Mouse (Mus musculus): ENCODE results near the gene 4930447F04Rik. TPM values are rescaled to one million over a fixed set of nuclear protein-coding genes. Genes with fewer than 3 reads are reported as not detected.

Gene 4930447F04Rik
- polyA plus RNA-seq (2014; fragmentation: Nextera tagmentation; extraction: Ambion mirVana): not detected in 2 replicates

DNA sequence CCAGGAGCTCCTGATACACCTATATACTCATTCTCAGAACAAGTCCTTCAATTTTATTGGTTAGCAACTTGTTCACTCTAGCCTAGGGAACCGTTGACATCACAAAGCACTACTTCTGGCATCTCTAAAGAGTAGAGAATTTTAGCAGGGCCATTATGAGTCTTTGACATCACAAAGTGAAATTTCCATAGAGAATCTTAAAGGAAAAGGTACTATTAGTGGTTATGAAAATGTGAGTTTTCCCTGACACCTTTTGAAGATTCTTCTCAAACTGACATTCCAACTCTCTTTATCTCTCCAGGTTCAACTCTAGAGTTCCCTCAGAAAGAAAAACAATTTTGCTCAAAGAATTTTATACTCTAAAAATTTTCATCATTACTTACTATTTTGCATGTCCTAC, at the start of gene 4930447F04Rik:
Gene 4930447F04Rik (minus strand): TSS at position 101 of the 400 bp plus-strand sequence.
- H3K9me3 ChIP-seq (replicated peaks; ENCODE audit: control insufficient read depth, low read length): no peaks in the 10 kb centered on the region

More for the DNA sequence above, at the start of gene 4930447F04Rik:
- Histone ChIP-seq H3K4me1 (ENCODE audit: control insufficient read depth, insufficient read depth, low read length) (no peaks in the 10 kb centered on the region), H3K9ac (replicated peaks; ENCODE audit: low read length) (no peak within 1 kb of the TSS), H3K36me3 (replicated peaks; ENCODE audit: control insufficient read depth, insufficient read depth, low read depth, low read length) (no peaks in the 10 kb centered on the region), H3K4me3 (ENCODE audit: low read depth, low read length) (no peak within 1 kb of the TSS), H3K27ac (replicated peaks; ENCODE audit: low read depth, low read length) (no peak within 1 kb of the TSS), H3K27me3 (ENCODE audit: control insufficient read depth, insufficient read depth, low read length) (no peaks in the 10 kb centered on the region), H3K4me2 (ENCODE audit: low read depth, low read length) (no peak within 1 kb of the TSS)
- 94% methylated on average over 1 of the region's 1 CpGs for WGBS
- DNase-seq (ENCODE audit: low spot score) (no peak), ATAC-seq (replicated peaks; ENCODE audit: insufficient number of reproducible peaks, low FRiP score, low TSS enrichment, low read depth) (no peak)
